Mouse (Mus musculus) stomach, embryonic 15.5 days (tissue): ENCODE results near the gene Itgae. TPM values are rescaled to one million over a fixed set of nuclear protein-coding genes. Genes with fewer than 3 reads are reported as not detected.

Experiments used
- ATAC-seq: fragments of 200-750 bp; cut with Nextera tagmentation; 2 replicates; pipeline ENCODE4 v1.8.0; 2017; ENCODE audit warnings: low read depth, moderate number of reproducible peaks, moderate TSS enrichment; ENCODE audit not compliant: insufficient read depth, low FRiP score
- H3K27ac ChIP-seq: fragments of 300-500 bp; sonication (generic); 2 replicates; pipeline ENCODE4 v1.5.1; 2015; ENCODE audit warnings: mild to moderate bottlenecking, inconsistent platforms
- H3K27me3 ChIP-seq: fragments of 300-500 bp; sonication (generic); replicated peaks from 2 replicates; pipeline ENCODE4 v1.6.1; 2015; ENCODE audit warnings: inconsistent platforms
- H3K36me3 ChIP-seq: fragments of 300-500 bp; sonication (generic); 2 replicates; pipeline ENCODE4 v1.6.1; 2015; ENCODE audit warnings: inconsistent platforms
- H3K4me1 ChIP-seq: fragments of 300-500 bp; sonication (generic); 2 replicates; pipeline ENCODE4 v1.6.1; 2015; ENCODE audit warnings: inconsistent platforms
- H3K4me2 ChIP-seq: fragments of 300-500 bp; sonication (generic); 2 replicates; pipeline ENCODE4 v1.6.1; 2015; ENCODE audit warnings: mild to moderate bottlenecking, inconsistent platforms
- H3K4me3 ChIP-seq: fragments of 300-500 bp; sonication (generic); replicated peaks from 2 replicates; pipeline ENCODE4 v1.5.1; 2015; ENCODE audit warnings: inconsistent platforms
- H3K9ac ChIP-seq: fragments of 300-500 bp; sonication (generic); 2 replicates; pipeline ENCODE4 v1.6.1; 2015; ENCODE audit warnings: inconsistent platforms
- H3K9me3 ChIP-seq: fragments of 300-500 bp; sonication (generic); 2 replicates; pipeline ENCODE4 v1.6.1; 2016; ENCODE audit warnings: inconsistent platforms
- WGBS: fragments of 180-500 bp; shearing (Covaris S2); methylation state at CpG from one replicate; pipeline ENCODE4 v1.1.7; 2015; 5-methylcytosine and 5-hydroxymethylcytosine counted together
- polyA plus RNA-seq: library from polyadenylated mRNA; unstranded; fragments of >200 nt; fragmentation: Nextera tagmentation; extraction: Ambion mirVana; gene quantifications from 2 replicates; pipeline ENCODE4 v1.2.1, GENCODE M21; 2015

Gene Itgae
- polyA plus RNA-seq, 1 experiment from 2014 or later = 0.33 TPM

DNA sequence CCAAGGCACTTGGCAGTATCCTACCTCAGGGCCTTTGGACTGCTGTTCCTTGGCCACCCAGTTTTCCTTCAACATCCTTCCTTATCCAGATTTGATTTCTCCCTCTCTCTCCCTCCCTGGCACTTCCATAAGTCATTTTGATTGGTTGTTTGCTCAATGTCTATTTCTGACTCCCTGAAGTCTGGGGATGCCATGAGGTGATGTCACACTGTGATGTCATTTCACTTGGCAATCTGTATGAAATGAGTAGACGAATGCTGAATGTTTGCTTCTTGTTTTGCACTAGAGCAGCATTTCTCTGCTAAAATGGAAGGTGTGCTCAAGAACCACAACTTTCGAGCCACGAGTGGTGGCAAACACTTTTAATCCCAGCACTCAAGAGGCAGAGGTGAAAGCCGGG lies 71.2 kb downstream of the Itgae start:
- Histone ChIP-seq H3K9ac (no peak overlapping the region), H3K27me3 (peaks cover 15% of the 10 kb centered on the region; the same call in 1 of the 2 replicates), H3K9me3 (no peaks in the 10 kb centered on the region), H3K4me3 (no peak overlapping the region), H3K4me1 (no peaks in the 10 kb centered on the region), H3K27ac (no peak overlapping the region), H3K36me3 (no peaks in the 10 kb centered on the region), H3K4me2 (no peak overlapping the region)
- WGBS = 83% methylated on average over 4 of the region's 4 CpGs
- ATAC-seq = no peak

DNA sequence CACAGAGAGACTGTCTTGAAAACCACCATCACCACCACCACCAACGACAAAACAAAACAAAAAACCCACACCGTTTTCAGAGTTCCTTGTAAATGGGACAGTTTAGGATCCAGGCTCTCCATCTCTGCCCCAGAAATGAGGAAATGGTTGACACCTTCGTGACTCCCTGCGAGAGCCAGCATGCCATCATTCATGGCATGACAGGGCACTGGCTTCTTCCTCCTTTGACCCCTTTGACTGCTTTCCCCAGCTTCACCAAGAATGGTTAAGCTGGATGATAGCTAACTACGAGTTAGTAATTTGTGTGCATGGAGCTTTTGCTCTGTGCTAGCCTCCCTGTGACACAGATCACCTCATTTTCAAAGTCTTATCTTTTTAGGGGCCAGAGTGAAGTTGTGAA lies 71.9 kb downstream of the Itgae start:
- Histone ChIP-seq H3K27me3 (peaks cover 15% of the 10 kb centered on the region; the same call in 1 of the 2 replicates), H3K27ac (no peak overlapping the region), H3K36me3 (no peaks in the 10 kb centered on the region), H3K9me3 (no peaks in the 10 kb centered on the region), H3K9ac (no peak overlapping the region), H3K4me2 (no peak overlapping the region), H3K4me1 (no peaks in the 10 kb centered on the region), H3K4me3 (no peak overlapping the region)
- WGBS = 49% methylated on average over 5 of the region's 5 CpGs
- ATAC-seq = no peak

DNA sequence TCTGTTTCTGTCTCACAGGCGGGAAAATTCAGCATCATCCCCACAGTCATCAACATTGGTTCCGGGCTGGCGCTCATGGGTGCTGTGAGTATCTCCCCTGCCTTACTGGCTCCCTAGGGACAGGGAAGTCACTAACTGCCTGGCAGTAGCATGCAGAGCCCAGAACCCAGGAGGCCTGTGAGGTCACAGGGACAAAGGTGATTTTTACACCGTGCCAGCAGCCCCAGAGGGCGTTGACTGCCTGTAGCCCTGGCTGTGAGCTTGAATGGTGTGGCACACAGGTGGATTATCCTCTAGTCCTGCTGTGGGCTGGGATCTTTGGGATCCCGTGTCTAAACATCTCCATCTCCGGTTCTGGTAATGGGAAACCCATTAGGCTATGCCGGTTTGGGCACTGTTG lies 77.7 kb downstream of the Itgae start:
- 84% methylated on average over 8 of the region's 8 CpGs for WGBS
- Histone ChIP-seq H3K9ac (no peak overlapping the region), H3K36me3 (no peaks in the 10 kb centered on the region), H3K27me3 (no peaks in the 10 kb centered on the region), H3K9me3 (no peaks in the 10 kb centered on the region), H3K4me3 (no peak overlapping the region), H3K4me2 (no peak overlapping the region), H3K27ac (no peak overlapping the region), H3K4me1 (peaks cover 12% of the 10 kb centered on the region)
- ATAC-seq = no peak

DNA sequence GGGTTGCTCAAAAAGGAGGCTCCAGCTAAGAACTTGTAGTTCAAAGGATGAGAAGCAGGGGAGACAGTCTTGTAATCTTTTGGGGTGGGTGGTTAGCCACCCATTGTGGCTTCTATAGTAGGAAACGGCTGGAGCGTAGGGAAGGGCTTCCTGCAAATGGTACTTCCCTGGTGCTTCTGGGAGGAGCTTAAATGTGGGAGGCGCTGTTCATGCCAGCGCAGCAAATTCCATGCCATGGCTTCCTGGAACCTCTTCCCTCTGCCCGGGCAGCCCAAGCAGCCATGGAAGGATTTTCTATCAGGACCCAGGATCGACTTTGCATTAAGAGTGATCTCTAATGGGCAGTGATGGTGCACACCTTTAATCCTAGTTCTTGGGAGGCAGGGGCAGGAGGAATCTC lies 78.2 kb downstream of the Itgae start:
- WGBS = 81% methylated on average over 6 of the region's 6 CpGs
- H3K4me1 ChIP-seq = peaks cover 12% of the 10 kb centered on the region
- H3K27ac ChIP-seq = no peak overlapping the region
- no peak overlapping the region for H3K4me2 ChIP-seq
- no peak for ATAC-seq
- H3K9me3 ChIP-seq = no peaks in the 10 kb centered on the region
- no peaks in the 10 kb centered on the region for H3K27me3 ChIP-seq
- no peak overlapping the region for H3K9ac ChIP-seq
- H3K4me3 ChIP-seq = no peak overlapping the region
- H3K36me3 ChIP-seq = no peaks in the 10 kb centered on the region

DNA sequence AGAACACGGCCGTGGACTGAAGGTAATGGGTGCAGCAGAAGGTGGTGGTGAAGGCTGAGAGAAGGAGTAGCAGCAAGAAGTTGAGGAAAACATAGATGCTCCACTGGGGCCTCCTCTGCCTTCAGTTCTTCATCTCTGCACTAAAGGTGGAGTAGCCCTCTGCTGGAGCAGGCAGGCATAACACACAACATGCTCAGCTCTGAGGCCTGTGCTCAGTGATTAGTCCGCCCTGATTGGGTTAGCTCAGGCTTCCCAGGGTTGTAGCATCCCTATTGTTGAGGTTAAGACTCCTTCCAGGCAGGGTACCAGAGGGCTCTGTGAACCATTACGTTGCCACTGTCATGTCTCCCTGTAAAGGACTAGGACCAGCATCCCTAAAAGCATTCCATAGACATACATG lies 78.8 kb downstream of the Itgae start:
- Histone ChIP-seq H3K4me2 (no peak overlapping the region), H3K9me3 (no peaks in the 10 kb centered on the region), H3K27ac (no peak overlapping the region), H3K4me1 (peaks cover 12% of the 10 kb centered on the region), H3K9ac (no peak overlapping the region), H3K36me3 (0 out of 2 replicates have a peak, but pooled peaks cover under 1% of the 10 kb centered on the region), H3K4me3 (no peak overlapping the region), H3K27me3 (no peaks in the 10 kb centered on the region)
- WGBS = 52% methylated on average over 4 of the region's 4 CpGs
- no peak for ATAC-seq

DNA sequence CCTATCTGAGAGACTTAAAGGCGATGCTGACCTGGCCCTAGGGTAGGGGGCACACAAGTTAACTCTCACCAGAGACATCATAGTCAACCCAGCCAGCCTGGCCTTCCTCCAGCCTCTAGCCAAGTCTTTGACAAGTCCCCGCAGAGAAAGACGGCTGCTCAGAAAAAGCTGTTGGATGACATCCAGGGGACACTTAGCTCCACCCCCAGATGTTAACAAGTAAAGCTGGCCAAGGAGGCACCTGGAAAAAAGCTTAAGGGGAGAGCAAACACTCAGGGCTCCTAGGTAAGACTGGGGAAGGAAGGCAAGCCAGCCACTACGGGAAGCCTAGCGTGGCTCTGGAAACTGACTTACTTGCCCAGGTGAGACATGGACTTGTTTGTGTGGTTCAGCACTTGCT lies 81.8 kb downstream of the Itgae start:
- Histone ChIP-seq H3K4me1 (peaks cover 19% of the 10 kb centered on the region), H3K4me3 (no peak overlapping the region), H3K27ac (peak overlapping the region; percentile 44; the same call in 1 of the 2 replicates), H3K9ac (no peak overlapping the region), H3K9me3 (no peaks in the 10 kb centered on the region), H3K36me3 (0 out of 2 replicates have a peak, but pooled peaks cover 5% of the 10 kb centered on the region), H3K4me2 (no peak overlapping the region), H3K27me3 (no peaks in the 10 kb centered on the region)
- 27% methylated on average over 5 of the region's 5 CpGs for WGBS
- ATAC-seq = no peak

DNA sequence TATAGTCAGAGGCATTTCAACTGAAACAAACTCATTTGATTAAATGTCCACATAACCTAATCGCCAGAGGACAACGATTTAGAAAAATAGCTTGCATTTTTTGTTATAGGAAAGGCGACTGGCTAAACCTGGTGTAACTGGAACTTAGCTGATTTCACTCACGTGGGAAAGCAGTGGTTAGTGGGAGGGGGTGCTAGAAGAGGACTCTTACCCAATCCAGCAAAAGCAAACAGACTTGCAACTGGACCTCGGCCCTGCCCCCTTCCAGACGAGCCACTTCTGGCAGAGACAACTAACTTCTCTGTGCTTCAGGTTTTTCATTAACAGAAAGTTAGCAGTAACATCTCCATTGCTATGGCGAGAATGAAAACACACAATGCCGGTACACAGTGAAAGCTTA lies 85.2 kb downstream of the Itgae start:
- 0 out of 2 replicates have a peak, but pooled peaks cover 6% of the 10 kb centered on the region for H3K36me3 ChIP-seq
- WGBS = 27% methylated on average over 8 of the region's 8 CpGs
- no peak overlapping the region; the same call in 1 of the 2 replicates for H3K27ac ChIP-seq
- H3K27me3 ChIP-seq = no peaks in the 10 kb centered on the region
- peaks cover 31% of the 10 kb centered on the region for H3K4me1 ChIP-seq
- H3K4me3 ChIP-seq = peak overlapping the region; percentile 71
- peak overlapping the region; percentile 65 for H3K4me2 ChIP-seq
- 0 out of 2 replicates have a peak overlapping the region, but pooled peaks have one; percentile 80 for H3K9ac ChIP-seq
- ATAC-seq = no peak
- H3K9me3 ChIP-seq = no peaks in the 10 kb centered on the region

DNA sequence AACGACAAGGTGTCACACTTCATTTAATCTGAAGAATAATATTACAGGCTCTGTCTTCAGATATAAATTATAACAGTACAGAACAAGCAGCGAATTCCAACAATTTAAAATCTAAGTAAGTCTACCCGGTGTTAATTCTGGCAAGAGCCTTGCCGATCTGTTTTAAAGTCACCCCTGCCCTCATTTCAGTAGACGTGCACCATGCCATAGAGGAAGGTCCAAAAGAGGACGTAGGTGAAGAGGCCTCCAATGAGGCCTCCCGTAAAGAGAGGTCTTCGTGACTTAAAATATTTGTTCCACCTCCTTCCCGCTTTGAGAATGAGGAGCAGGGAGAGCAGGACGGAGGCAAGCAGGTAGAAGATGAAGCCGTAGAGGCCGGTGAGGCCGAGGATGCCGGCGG lies 85.8 kb downstream of the Itgae start:
- WGBS = 1% methylated on average over 15 of the region's 15 CpGs
- no peak for ATAC-seq
- peak overlapping the region; percentile 71 for H3K4me3 ChIP-seq
- H3K27ac ChIP-seq = peak overlapping the region; percentile 74
- H3K9me3 ChIP-seq = no peaks in the 10 kb centered on the region
- H3K36me3 ChIP-seq = 0 out of 2 replicates have a peak, but pooled peaks cover 8% of the 10 kb centered on the region
- H3K4me2 ChIP-seq = peak overlapping the region; percentile 65
- peaks cover 31% of the 10 kb centered on the region for H3K4me1 ChIP-seq
- H3K9ac ChIP-seq = peak overlapping the region; percentile 80
- no peaks in the 10 kb centered on the region for H3K27me3 ChIP-seq

DNA sequence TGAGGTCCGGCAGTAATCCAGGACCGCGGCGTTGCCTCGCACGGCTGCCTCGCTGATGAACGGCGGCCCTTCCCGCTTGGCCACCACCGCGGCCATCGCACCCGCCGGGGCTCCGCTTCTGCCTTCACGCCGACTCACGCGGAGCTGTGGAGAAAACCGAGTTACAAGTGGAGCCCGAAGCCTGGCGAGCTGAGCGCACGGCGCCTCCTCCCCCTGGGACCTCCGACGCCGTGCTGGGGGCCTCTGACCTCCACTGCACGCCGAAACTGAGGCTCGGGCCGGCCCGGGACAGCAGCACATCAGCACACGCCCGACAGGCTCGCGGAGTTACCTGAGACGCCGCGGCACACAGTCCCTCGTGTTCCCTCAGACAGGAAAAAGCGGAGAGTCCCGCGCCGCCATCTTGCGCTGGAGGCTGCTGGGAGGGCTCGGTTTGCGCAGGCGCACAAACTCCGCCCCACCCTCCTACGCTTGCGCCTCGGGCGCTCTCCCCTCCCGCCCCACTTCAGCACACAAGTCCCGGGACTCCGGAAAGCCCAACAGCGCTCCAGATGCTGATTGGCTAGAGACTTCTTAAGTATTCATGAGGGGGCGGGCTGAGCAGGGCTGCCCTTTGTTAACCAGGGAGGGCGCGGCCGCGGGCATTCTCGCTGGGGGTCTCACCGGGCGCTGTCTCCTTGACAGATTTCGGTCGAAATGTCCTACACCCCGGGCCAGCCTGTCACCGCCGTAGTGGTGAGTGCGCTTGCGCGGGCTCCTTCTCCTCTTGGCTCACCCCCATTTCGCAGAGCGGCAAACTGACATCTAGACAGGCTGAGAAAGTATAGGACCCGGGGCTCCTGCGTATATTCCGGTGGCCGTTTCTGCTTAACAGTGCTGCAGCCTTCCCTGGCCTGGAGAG lies 86.5 kb downstream of the Itgae start, which contains the start of the genes Emc6 and Tax1bp3:
Gene Emc6 (minus strand): TSS at position 430 of the 901 bp plus-strand sequence.
Gene Tax1bp3 (plus strand): TSS at position 476 of the 901 bp plus-strand sequence.
- peak within 1 kb of the TSS; percentile 71 for H3K4me3 ChIP-seq
- H3K27me3 ChIP-seq = no peaks in the 10 kb centered on the region
- ATAC-seq = peak; percentile 97
- peak within 1 kb of the TSS; percentile 98 for H3K27ac ChIP-seq
- peaks cover 30% of the 10 kb centered on the region for H3K4me1 ChIP-seq
- no peaks in the 10 kb centered on the region for H3K9me3 ChIP-seq
- 0 out of 2 replicates have a peak, but pooled peaks cover 8% of the 10 kb centered on the region for H3K36me3 ChIP-seq
- WGBS = under 1% methylated on average over 81 of the region's 81 CpGs
- H3K9ac ChIP-seq = peak within 1 kb of the TSS; percentile 80
- peak within 1 kb of the TSS; percentile 65 for H3K4me2 ChIP-seq

DNA sequence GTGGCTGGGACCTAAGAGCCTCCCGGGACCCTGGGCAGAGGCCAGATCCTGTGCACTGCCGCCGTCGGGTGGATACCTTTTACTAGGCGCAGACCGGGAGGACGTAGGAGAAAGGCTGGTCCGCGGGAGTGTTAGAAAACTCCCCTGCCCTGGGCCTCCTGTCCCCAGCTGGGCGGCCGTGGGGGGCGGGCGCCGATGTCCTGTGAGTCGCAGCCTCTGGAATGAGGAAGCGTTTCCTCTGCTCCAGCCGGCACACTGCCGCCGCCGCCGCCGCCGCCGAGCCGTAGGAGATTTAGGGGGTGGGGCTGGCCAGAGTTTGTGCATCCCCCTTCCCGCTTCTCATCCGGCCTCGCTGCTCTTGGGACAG lies 87.1 kb downstream of the Itgae start:
- Histone ChIP-seq H3K9ac (peak overlapping the region; percentile 68), H3K36me3 (peaks cover 12% of the 10 kb centered on the region), H3K9me3 (no peaks in the 10 kb centered on the region), H3K4me1 (peaks cover 24% of the 10 kb centered on the region), H3K4me2 (peak overlapping the region; percentile 63), H3K27me3 (no peaks in the 10 kb centered on the region), H3K27ac (peak overlapping the region; percentile 98), H3K4me3 (peak overlapping the region; percentile 71)
- WGBS = under 1% methylated on average over 27 of the region's 28 CpGs
- peak; percentile 82 for ATAC-seq

DNA sequence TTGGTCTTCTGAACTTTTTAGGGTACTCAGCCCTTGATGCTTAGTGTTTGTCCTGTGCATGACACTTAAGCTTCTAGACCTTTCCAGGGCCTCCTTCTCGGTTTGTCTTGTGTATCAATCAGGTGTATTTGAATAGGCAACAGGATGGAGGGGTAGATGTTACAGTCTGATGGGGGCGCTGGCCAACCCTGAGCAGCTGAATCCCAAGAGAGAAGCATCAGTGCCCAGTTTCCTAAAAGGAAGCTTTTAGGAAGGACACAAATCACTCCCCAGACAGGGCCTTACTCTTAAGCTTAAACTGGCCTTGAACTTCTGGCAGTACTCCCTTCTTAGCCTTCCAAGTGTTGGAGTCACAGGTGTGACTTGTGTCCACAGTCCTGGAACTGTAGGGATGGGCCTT lies 87.5 kb downstream of the Itgae start:
- H3K36me3 ChIP-seq = peaks cover 13% of the 10 kb centered on the region
- WGBS = 8% methylated on average over 2 of the region's 2 CpGs
- H3K4me2 ChIP-seq = peak overlapping the region; percentile 63
- peak overlapping the region; percentile 68; the same call in 1 of the 2 replicates for H3K9ac ChIP-seq
- H3K27me3 ChIP-seq = no peaks in the 10 kb centered on the region
- H3K4me3 ChIP-seq = peak overlapping the region; percentile 71
- no peaks in the 10 kb centered on the region for H3K9me3 ChIP-seq
- ATAC-seq = no peak
- H3K4me1 ChIP-seq = peaks cover 20% of the 10 kb centered on the region
- H3K27ac ChIP-seq = peak overlapping the region; percentile 98
